Mouse (Mus musculus) liver, embryonic 16.5 days (tissue): ENCODE results near the gene Cyp24a1. TPM values are rescaled to one million over a fixed set of nuclear protein-coding genes. Genes with fewer than 3 reads are reported as not detected.

Source experiments
- ATAC-seq: fragments of 200-750 bp; cut with Nextera tagmentation; 2 replicates; pipeline ENCODE4 v1.8.0; 2017; ENCODE audit warnings: low read depth, mild to moderate bottlenecking, moderate number of reproducible peaks, moderate library complexity
- H3K27ac ChIP-seq: fragments of 300-500 bp; sonication (generic); 2 replicates; pipeline ENCODE4 v1.5.1; 2014; ENCODE audit warnings: mild to moderate bottlenecking, low read length
- H3K27me3 ChIP-seq: fragments of 300-500 bp; sonication (generic); 2 replicates; pipeline ENCODE4 v1.6.1; 2014; ENCODE audit warnings: low read depth, low read length, mixed read lengths; ENCODE audit not compliant: control insufficient read depth, insufficient read depth
- H3K36me3 ChIP-seq: fragments of 300-500 bp; sonication (generic); 2 replicates; pipeline ENCODE4 v1.6.1; 2014; ENCODE audit warnings: mild to moderate bottlenecking; ENCODE audit not compliant: control insufficient read depth, insufficient read depth
- H3K4me1 ChIP-seq: fragments of 300-500 bp; sonication (generic); 2 replicates; pipeline ENCODE4 v1.6.1; 2014; ENCODE audit warnings: low read depth, low read length, mixed read lengths; ENCODE audit not compliant: control insufficient read depth
- H3K4me2 ChIP-seq: fragments of 300-500 bp; sonication (generic); 2 replicates; pipeline ENCODE4 v1.6.1; 2014; ENCODE audit warnings: low read depth, low read length, mixed read lengths
- H3K4me3 ChIP-seq: fragments of 300-500 bp; sonication (generic); 2 replicates; pipeline ENCODE4 v1.5.1; 2014; ENCODE audit warnings: low read depth, mild to moderate bottlenecking, low read length
- H3K9ac ChIP-seq: fragments of 300-500 bp; sonication (generic); 2 replicates; pipeline ENCODE4 v1.6.1; 2014; ENCODE audit warnings: low read depth, low read length
- H3K9me3 ChIP-seq: fragments of 300-500 bp; sonication (generic); replicated peaks from 2 replicates; pipeline ENCODE4 v1.6.1; 2016; ENCODE audit warnings: low read length; ENCODE audit not compliant: control insufficient read depth
- WGBS: fragments of 180-500 bp; shearing (Covaris S2); extraction: QIAGEN DNeasy Blood & Tissue Kit; methylation state at CpG from one replicate; pipeline ENCODE4 v1.1.7; 2014; ENCODE audit not compliant: insufficient replicate concordance; 5-methylcytosine and 5-hydroxymethylcytosine counted together
- polyA plus RNA-seq: library from polyadenylated mRNA; unstranded; fragments of >200 nt; fragmentation: Nextera tagmentation; extraction: Ambion mirVana; gene quantifications from 2 replicates; pipeline ENCODE4 v1.2.1, GENCODE M21; 2015

Gene Cyp24a1
- polyA plus RNA-seq, 1 experiment from 2014 or later, result not detected

DNA sequence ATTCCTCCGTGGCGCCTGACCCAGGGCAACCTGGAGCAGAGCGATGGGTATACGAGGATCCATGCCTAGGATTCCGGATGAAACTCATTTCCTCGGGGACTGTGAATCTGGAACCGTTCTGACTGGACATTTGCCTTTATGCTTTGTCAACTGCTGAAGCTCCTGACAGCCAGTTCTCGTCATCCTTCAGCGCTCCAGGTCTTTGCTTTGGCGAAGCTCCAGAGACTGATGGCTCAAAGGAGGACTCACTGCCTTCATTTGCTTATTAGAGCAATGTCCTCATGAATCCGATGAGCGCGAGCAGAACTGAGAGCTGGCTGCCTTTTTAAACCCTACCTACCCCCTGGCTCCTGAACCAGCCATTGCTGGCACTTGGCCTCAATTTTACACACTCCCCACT is 58.2 kb downstream of the Cyp24a1 start:
- Histone ChIP-seq H3K9me3 (no peaks in the 10 kb centered on the region), H3K27me3 (no peaks in the 10 kb centered on the region), H3K36me3 (no peaks in the 10 kb centered on the region), H3K9ac (no peak overlapping the region), H3K4me3 (no peak overlapping the region), H3K4me2 (no peak overlapping the region), H3K27ac (no peak overlapping the region), H3K4me1 (no peaks in the 10 kb centered on the region)
- 42% methylated on average over 13 of the region's 13 CpGs for WGBS
- ATAC-seq, result no peak

- no peaks in the 10 kb centered on the region for H3K4me1 ChIP-seq
- no peak overlapping the region for H3K27ac ChIP-seq
- no peaks in the 10 kb centered on the region for H3K9me3 ChIP-seq
- no peaks in the 10 kb centered on the region for H3K36me3 ChIP-seq
- no peak overlapping the region for H3K9ac ChIP-seq
- WGBS, result 7% methylated on average over 4 of the region's 4 CpGs
- H3K27me3 ChIP-seq, result no peaks in the 10 kb centered on the region
- no peak overlapping the region for H3K4me3 ChIP-seq
- no peak for ATAC-seq
- H3K4me2 ChIP-seq, result no peak overlapping the region
These were observed 60.7 kb downstream of the Cyp24a1 start for GRCm38 (mm10) chr2:170436204-170436603.

Other genes with a start within 250 kb of the Cyp24a1 start
- gene Bcas1, start 69.3 kb downstream of the Cyp24a1 start, polyA plus RNA-seq, result 7.4 and 8.4 TPM in 2 replicates
- gene Pfdn4, start 717 bp downstream of the Cyp24a1 start, polyA plus RNA-seq, result 18.1 and 27.8 TPM in 2 replicates
- gene 4930470P17Rik, start 104.9 kb upstream of the Cyp24a1 start, polyA plus RNA-seq, result not detected in 2 replicates
- 0.33 and 0.58 TPM in 2 replicates for gene Dok5, start 234.7 kb upstream of the Cyp24a1 start, polyA plus RNA-seq